Mouse (Mus musculus): ENCODE results near the gene Susd5. TPM values are rescaled to one million over a fixed set of nuclear protein-coding genes. Genes with fewer than 3 reads are reported as not detected.
"Not testable (repeated sequence)": the region's sequence is repeated elsewhere in the genome, so short reads cannot be mapped to it uniquely, and the experiment has no call there.

Gene Susd5
- polyA plus RNA-seq, 1 experiment from 2014 or later, result 0.17 TPM

DNA sequence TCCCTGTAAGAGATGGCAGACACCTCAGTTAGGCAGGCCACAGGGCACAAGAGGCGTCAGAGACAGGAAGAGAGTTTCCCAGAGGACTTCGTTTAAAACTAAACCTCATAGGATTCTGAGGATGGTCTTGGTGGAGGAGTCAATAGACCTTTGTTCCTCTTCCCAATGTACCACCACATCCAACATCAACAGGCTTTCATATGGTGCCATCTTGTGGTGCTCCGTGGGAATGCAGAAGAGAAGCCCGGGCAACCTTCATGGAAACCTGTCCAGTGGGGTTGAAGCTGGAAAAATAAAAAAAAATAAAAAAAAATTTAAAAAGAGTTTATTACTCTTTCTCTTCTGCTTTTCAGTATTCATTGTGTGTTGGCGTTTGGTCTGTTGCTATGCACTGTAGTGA is 59.7 kb downstream of the Susd5 start:
- H3K27me3 ChIP-seq (replicated peaks); H3K4me1 ChIP-seq; H3K4me3 ChIP-seq; ATAC-seq (ENCODE audit: extremely low read depth, insufficient number of reproducible peaks, low FRiP score, low TSS enrichment); H3K9ac ChIP-seq; H3K36me3 ChIP-seq; H3K9me3 ChIP-seq; H3K4me2 ChIP-seq; H3K27ac ChIP-seq (replicated peaks): not testable (repeated sequence)
- 13% methylated on average over 5 of the region's 5 CpGs for WGBS

DNA sequence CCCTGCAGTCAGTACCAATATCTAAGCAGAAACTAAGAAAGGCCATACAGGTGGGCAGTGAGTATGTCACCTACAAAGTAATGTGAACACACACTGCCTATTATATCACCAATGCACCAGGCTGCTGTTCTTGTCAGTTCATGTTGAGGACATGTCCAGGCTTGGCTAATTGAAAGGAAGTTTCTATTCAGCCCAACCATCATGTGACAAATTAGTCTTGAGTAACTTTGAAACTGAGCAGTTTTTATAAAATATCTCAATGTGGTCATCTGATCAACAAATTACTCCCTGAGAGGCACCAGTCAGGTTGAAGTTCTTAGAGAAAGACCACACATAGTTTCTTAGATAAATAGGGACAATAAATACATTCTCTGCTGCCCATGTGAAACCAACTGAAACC is 65.9 kb downstream of the Susd5 start:
- ATAC-seq (ENCODE audit: extremely low read depth, insufficient number of reproducible peaks, low FRiP score, low TSS enrichment); H3K27ac ChIP-seq (replicated peaks); H3K4me2 ChIP-seq; H3K36me3 ChIP-seq; H3K9me3 ChIP-seq; H3K9ac ChIP-seq; H3K4me3 ChIP-seq; H3K4me1 ChIP-seq; H3K27me3 ChIP-seq (replicated peaks): not testable (repeated sequence)

DNA sequence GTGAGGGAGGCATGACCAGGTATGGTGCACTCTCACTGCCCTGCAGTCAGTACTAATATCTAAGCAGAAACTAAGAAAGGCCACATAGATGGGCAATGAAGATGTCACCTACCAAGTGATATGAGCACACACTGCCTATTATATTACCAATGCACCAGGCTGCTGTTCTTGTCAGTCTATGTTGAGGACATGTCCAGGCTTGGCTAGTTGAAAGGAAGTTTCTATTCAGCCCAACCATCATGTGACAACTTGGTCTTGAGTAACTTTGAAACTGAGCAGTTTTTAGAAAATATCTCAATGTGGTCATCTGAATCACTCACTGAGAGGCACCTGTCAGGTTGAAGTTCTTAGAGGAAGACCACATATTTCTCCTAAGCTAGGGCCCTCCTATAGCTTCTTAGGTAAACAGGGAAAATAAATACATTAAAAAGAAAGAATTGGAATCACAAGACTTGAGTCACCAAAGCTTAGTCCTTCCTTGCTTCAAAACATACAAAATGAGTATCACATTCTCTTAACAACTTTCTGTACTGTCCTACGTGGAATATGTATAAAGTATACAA is 72.4 kb downstream of the Susd5 start:
- H3K4me3 ChIP-seq, H3K4me2 ChIP-seq: not testable (repeated sequence)

More for the DNA sequence above, 72.4 kb downstream of the Susd5 start:
- not testable (repeated sequence) for H3K9ac ChIP-seq; H3K36me3 ChIP-seq; H3K4me1 ChIP-seq; H3K9me3 ChIP-seq; H3K27me3 ChIP-seq (replicated peaks); H3K27ac ChIP-seq (replicated peaks); ATAC-seq (ENCODE audit: extremely low read depth, insufficient number of reproducible peaks, low FRiP score, low TSS enrichment)
- WGBS, result 71% methylated on average over 1 of the region's 1 CpGs

Other genes starting within 250 kb of the Susd5 start
- 21.1 and 22.2 TPM in 2 replicates for gene Ubp1, start 126.2 kb upstream of the Susd5 start, polyA plus RNA-seq (2015; fragmentation: Nextera tagmentation; extraction: Ambion mirVana)
- gene Fbxl2, start 10.9 kb upstream of the Susd5 start, polyA plus RNA-seq (2015; fragmentation: Nextera tagmentation; extraction: Ambion mirVana), result 1.4 and 2.3 TPM in 2 replicates